Mouse (Mus musculus): Measurements from ENCODE around the gene Psap. TPM values are rescaled to one million over a fixed set of nuclear protein-coding genes. Genes with fewer than 3 reads are reported as not detected.
"Not testable (repeated sequence)": the region's sequence is repeated elsewhere in the genome, so short reads cannot be mapped to it uniquely, and the experiment has no call there.

Psap gene
- 130 and 143 TPM in 2 replicates for polyA plus RNA-seq (2015; fragmentation: Nextera tagmentation; extraction: Ambion mirVana)

GRCm38 (mm10) chr10:60277207-60278005 is at the start of gene Psap:
Gene Psap (plus strand): TSS chr10:60277627.
- Histone ChIP-seq H3K4me2 (ENCODE audit: low read depth, low read length) (peak within 1 kb of the TSS; percentile 88), H3K9ac (ENCODE audit: low read length) (peak within 1 kb of the TSS; percentile 87), H3K4me1 (ENCODE audit: control insufficient read depth, insufficient read depth, low read length) (peaks cover 40% of the 10 kb centered on the region), H3K27ac (ENCODE audit: low read length) (peak within 1 kb of the TSS; percentile 84), H3K36me3 (ENCODE audit: control insufficient read depth, insufficient read depth) (peaks cover 2% of the 10 kb centered on the region; the same call in 1 of the 2 replicates), H3K4me3 (ENCODE audit: low read length) (peak within 1 kb of the TSS; percentile 65), H3K9me3 (replicated peaks; ENCODE audit: control insufficient read depth, low read length) (no peaks in the 10 kb centered on the region), H3K27me3 (ENCODE audit: control insufficient read depth, insufficient read depth, low read length) (no peaks in the 10 kb centered on the region)
- ATAC-seq (replicated peaks; ENCODE audit: extremely low read depth, insufficient read depth, low FRiP score), result peak; percentile 89
- 2% methylated on average over 54 of the region's 54 CpGs for WGBS

GRCm38 (mm10) chr10:60227666-60228065 is 49.8 kb upstream of the Psap start:
- no peak for ATAC-seq (replicated peaks; ENCODE audit: extremely low read depth, insufficient read depth, low FRiP score)
- H3K4me3 ChIP-seq (ENCODE audit: low read length), result no peak overlapping the region
- 61% methylated on average over 4 of the region's 4 CpGs for WGBS
- no peaks in the 10 kb centered on the region for H3K4me1 ChIP-seq (ENCODE audit: control insufficient read depth, insufficient read depth, low read length)
- H3K9me3 ChIP-seq (replicated peaks; ENCODE audit: control insufficient read depth, low read length), result no peaks in the 10 kb centered on the region
- no peak overlapping the region for H3K9ac ChIP-seq (ENCODE audit: low read length)
- H3K27me3 ChIP-seq (ENCODE audit: control insufficient read depth, insufficient read depth, low read length), result 0 out of 2 replicates have a peak, but pooled peaks cover 4% of the 10 kb centered on the region
- H3K36me3 ChIP-seq (ENCODE audit: control insufficient read depth, insufficient read depth), result no peaks in the 10 kb centered on the region
- H3K4me2 ChIP-seq (ENCODE audit: low read depth, low read length), result no peak overlapping the region
- no peak overlapping the region for H3K27ac ChIP-seq (ENCODE audit: low read length)

GRCm38 (mm10) chr10:60229113-60229512 is 48.3 kb upstream of the Psap start:
- Histone ChIP-seq H3K27ac (ENCODE audit: low read length) (no peak overlapping the region), H3K4me2 (ENCODE audit: low read depth, low read length) (no peak overlapping the region), H3K4me3 (ENCODE audit: low read length) (no peak overlapping the region), H3K9me3 (replicated peaks; ENCODE audit: control insufficient read depth, low read length) (no peaks in the 10 kb centered on the region), H3K36me3 (ENCODE audit: control insufficient read depth, insufficient read depth) (no peaks in the 10 kb centered on the region), H3K27me3 (ENCODE audit: control insufficient read depth, insufficient read depth, low read length) (0 out of 2 replicates have a peak, but pooled peaks cover 4% of the 10 kb centered on the region), H3K9ac (ENCODE audit: low read length) (no peak overlapping the region), H3K4me1 (ENCODE audit: control insufficient read depth, insufficient read depth, low read length) (no peaks in the 10 kb centered on the region)
- no peak for ATAC-seq (replicated peaks; ENCODE audit: extremely low read depth, insufficient read depth, low FRiP score)
- 75% methylated on average over 6 of the region's 6 CpGs for WGBS

- no peak for ATAC-seq (replicated peaks; ENCODE audit: extremely low read depth, insufficient read depth, low FRiP score)
- Histone ChIP-seq H3K4me3 (ENCODE audit: low read length) (no peak overlapping the region), H3K36me3 (ENCODE audit: control insufficient read depth, insufficient read depth) (no peaks in the 10 kb centered on the region), H3K27ac (ENCODE audit: low read length) (no peak overlapping the region), H3K4me1 (ENCODE audit: control insufficient read depth, insufficient read depth, low read length) (no peaks in the 10 kb centered on the region), H3K27me3 (ENCODE audit: control insufficient read depth, insufficient read depth, low read length) (0 out of 2 replicates have a peak, but pooled peaks cover 2% of the 10 kb centered on the region), H3K4me2 (ENCODE audit: low read depth, low read length) (no peak overlapping the region), H3K9me3 (replicated peaks; ENCODE audit: control insufficient read depth, low read length) (no peaks in the 10 kb centered on the region), H3K9ac (ENCODE audit: low read length) (no peak overlapping the region)
- WGBS, result 71% methylated on average over 6 of the region's 6 CpGs
These were observed 46.9 kb upstream of the Psap start for GRCm38 (mm10) chr10:60230321-60231088.

- Histone ChIP-seq H3K27ac (ENCODE audit: low read length) (no peak overlapping the region), H3K9ac (ENCODE audit: low read length) (no peak overlapping the region)
- WGBS, result 76% methylated on average over 9 of the region's 9 CpGs
These were observed 43.4 kb upstream of the Psap start for GRCm38 (mm10) chr10:60234006-60234405.

GRCm38 (mm10) chr10:60235876-60236275 is 41.6 kb upstream of the Psap start:
- WGBS, result 93% methylated on average over 6 of the region's 6 CpGs

More at GRCm38 (mm10) chr10:60234006-60234405, 43.4 kb upstream of the Psap start:
- Histone ChIP-seq H3K9me3 (replicated peaks; ENCODE audit: control insufficient read depth, low read length) (no peaks in the 10 kb centered on the region), H3K36me3 (ENCODE audit: control insufficient read depth, insufficient read depth) (no peaks in the 10 kb centered on the region), H3K4me1 (ENCODE audit: control insufficient read depth, insufficient read depth, low read length) (no peaks in the 10 kb centered on the region), H3K27me3 (ENCODE audit: control insufficient read depth, insufficient read depth, low read length) (0 out of 2 replicates have a peak, but pooled peaks cover 2% of the 10 kb centered on the region), H3K4me3 (ENCODE audit: low read length) (no peak overlapping the region), H3K4me2 (ENCODE audit: low read depth, low read length) (no peak overlapping the region)
- no peak for ATAC-seq (replicated peaks; ENCODE audit: extremely low read depth, insufficient read depth, low FRiP score)

GRCm38 (mm10) chr10:60237475-60238154 is 39.8 kb upstream of the Psap start:
- no peak overlapping the region for H3K27ac ChIP-seq (ENCODE audit: low read length)
- H3K36me3 ChIP-seq (ENCODE audit: control insufficient read depth, insufficient read depth), result no peaks in the 10 kb centered on the region
- no peaks in the 10 kb centered on the region for H3K9me3 ChIP-seq (replicated peaks; ENCODE audit: control insufficient read depth, low read length)
- no peak for ATAC-seq (replicated peaks; ENCODE audit: extremely low read depth, insufficient read depth, low FRiP score)
- H3K9ac ChIP-seq (ENCODE audit: low read length), result no peak overlapping the region
- H3K4me2 ChIP-seq (ENCODE audit: low read depth, low read length), result no peak overlapping the region
- no peak overlapping the region for H3K4me3 ChIP-seq (ENCODE audit: low read length)
- 0 out of 2 replicates have a peak, but pooled peaks cover 2% of the 10 kb centered on the region for H3K27me3 ChIP-seq (ENCODE audit: control insufficient read depth, insufficient read depth, low read length)
- H3K4me1 ChIP-seq (ENCODE audit: control insufficient read depth, insufficient read depth, low read length), result no peaks in the 10 kb centered on the region
- WGBS, result 60% methylated on average over 10 of the region's 10 CpGs

More at GRCm38 (mm10) chr10:60235876-60236275, 41.6 kb upstream of the Psap start:
- H3K4me3 ChIP-seq (ENCODE audit: low read length); H3K4me1 ChIP-seq (ENCODE audit: control insufficient read depth, insufficient read depth, low read length); H3K27me3 ChIP-seq (ENCODE audit: control insufficient read depth, insufficient read depth, low read length); H3K27ac ChIP-seq (ENCODE audit: low read length); H3K36me3 ChIP-seq (ENCODE audit: control insufficient read depth, insufficient read depth); H3K9me3 ChIP-seq (replicated peaks; ENCODE audit: control insufficient read depth, low read length); H3K9ac ChIP-seq (ENCODE audit: low read length); ATAC-seq (replicated peaks; ENCODE audit: extremely low read depth, insufficient read depth, low FRiP score); H3K4me2 ChIP-seq (ENCODE audit: low read depth, low read length): not testable (repeated sequence)

GRCm38 (mm10) chr10:60240416-60240815 is 37.0 kb upstream of the Psap start:
- Histone ChIP-seq H3K9me3 (replicated peaks; ENCODE audit: control insufficient read depth, low read length) (no peaks in the 10 kb centered on the region), H3K9ac (ENCODE audit: low read length) (no peak overlapping the region), H3K27ac (ENCODE audit: low read length) (no peak overlapping the region), H3K4me1 (ENCODE audit: control insufficient read depth, insufficient read depth, low read length) (no peaks in the 10 kb centered on the region), H3K27me3 (ENCODE audit: control insufficient read depth, insufficient read depth, low read length) (no peaks in the 10 kb centered on the region), H3K4me3 (ENCODE audit: low read length) (no peak overlapping the region), H3K4me2 (ENCODE audit: low read depth, low read length) (no peak overlapping the region), H3K36me3 (ENCODE audit: control insufficient read depth, insufficient read depth) (no peaks in the 10 kb centered on the region)
- ATAC-seq (replicated peaks; ENCODE audit: extremely low read depth, insufficient read depth, low FRiP score), result no peak
- WGBS, result 84% methylated on average over 6 of the region's 6 CpGs
